Mouse (Mus musculus) heart, adult 11 months (tissue): ENCODE results near the gene Slc30a5.

Experiments
- DNase-seq: peaks from one replicate; pipeline ENCODE4 v3.0.0; 2022

Gene Slc30a5

GRCm38 (mm10) chr13:100834777-100835176 lies 1.6 kb upstream of the Slc30a5 start:
- no peak for DNase-seq

- DNase-seq: no peak
Observed at GRCm38 (mm10) chr13:100833640-100834002, 394 bp upstream of the Slc30a5 start.

- peak; percentile 73 for DNase-seq
Observed at GRCm38 (mm10) chr13:100832188-100832587, 1.0 kb downstream of the Slc30a5 start.

GRCm38 (mm10) chr13:100831123-100831522 lies 2.1 kb downstream of the Slc30a5 start:
- DNase-seq: peak; percentile 83

GRCm38 (mm10) chr13:100825627-100826410 lies 7.4 kb downstream of the Slc30a5 start:
- peak; percentile 55 for DNase-seq

- peak; percentile 41 for DNase-seq
Observed at GRCm38 (mm10) chr13:100824916-100825315, 8.3 kb downstream of the Slc30a5 start.

GRCm38 (mm10) chr13:100824306-100824705 lies 8.9 kb downstream of the Slc30a5 start:
- peak; percentile 81 for DNase-seq

GRCm38 (mm10) chr13:100823863-100824262 lies 9.4 kb downstream of the Slc30a5 start:
- DNase-seq: peak; percentile 53

- peak; percentile 61 for DNase-seq
Observed at GRCm38 (mm10) chr13:100814451-100814850, 18.8 kb downstream of the Slc30a5 start.

- DNase-seq: peak; percentile 6
Observed at GRCm38 (mm10) chr13:100805776-100806175, 27.5 kb downstream of the Slc30a5 start.

- DNase-seq: peak; percentile 61
Observed at GRCm38 (mm10) chr13:100797171-100797570, 36.1 kb downstream of the Slc30a5 start.

GRCm38 (mm10) chr13:100789083-100789482 lies 44.1 kb downstream of the Slc30a5 start:
- DNase-seq: peak; percentile 75

GRCm38 (mm10) chr13:100788057-100788456 lies 45.2 kb downstream of the Slc30a5 start:
- peak; percentile 61 for DNase-seq

- DNase-seq: peak; percentile 82
Observed at GRCm38 (mm10) chr13:100787316-100788010, 45.8 kb downstream of the Slc30a5 start.

GRCm38 (mm10) chr13:100786414-100786867 lies 46.8 kb downstream of the Slc30a5 start, which contains the start of gene Ccnb1:
Ccnb1 (minus strand) TSS chr13:100786570.
- DNase-seq: peak; percentile 99

GRCm38 (mm10) chr13:100785806-100786413 lies 47.3 kb downstream of the Slc30a5 start:
- no peak for DNase-seq

- no peak for DNase-seq
Observed at GRCm38 (mm10) chr13:100777491-100777890, 55.7 kb downstream of the Slc30a5 start.

- no peak for DNase-seq
Observed at GRCm38 (mm10) chr13:100776710-100777109, 56.5 kb downstream of the Slc30a5 start.

- no peak for DNase-seq
Observed at GRCm38 (mm10) chr13:100776056-100776419, 57.2 kb downstream of the Slc30a5 start.

GRCm38 (mm10) chr13:100775252-100776055 lies 57.8 kb downstream of the Slc30a5 start, which contains the start of gene Cenph:
Cenph (minus strand) TSS chr13:100775899.
- peak; percentile 98 for DNase-seq

- DNase-seq: no peak
Observed at GRCm38 (mm10) chr13:100774704-100775103, 58.5 kb downstream of the Slc30a5 start.

GRCm38 (mm10) chr13:100755329-100755728 lies 77.9 kb downstream of the Slc30a5 start:
- DNase-seq: peak; percentile 93

GRCm38 (mm10) chr13:100754186-100754585 lies 79.0 kb downstream of the Slc30a5 start:
- peak; percentile 64 for DNase-seq
